Mouse (Mus musculus) erythroblast, embryonic 14.5 days (primary cell): ENCODE measurements around the gene Cort.

Experiments used
- GATA1 ChIP-seq: IDR thresholded peaks from 2 replicates; pipeline ENCODE4 v1.6.1; 2012; ENCODE audit warnings: low read length, inconsistent platforms, mixed read lengths
- TAL1 ChIP-seq: IDR thresholded peaks from 3 replicates; pipeline ENCODE4 v1.6.1; 2012; ENCODE audit warnings: low read length, inconsistent platforms, mixed read lengths

DNA sequence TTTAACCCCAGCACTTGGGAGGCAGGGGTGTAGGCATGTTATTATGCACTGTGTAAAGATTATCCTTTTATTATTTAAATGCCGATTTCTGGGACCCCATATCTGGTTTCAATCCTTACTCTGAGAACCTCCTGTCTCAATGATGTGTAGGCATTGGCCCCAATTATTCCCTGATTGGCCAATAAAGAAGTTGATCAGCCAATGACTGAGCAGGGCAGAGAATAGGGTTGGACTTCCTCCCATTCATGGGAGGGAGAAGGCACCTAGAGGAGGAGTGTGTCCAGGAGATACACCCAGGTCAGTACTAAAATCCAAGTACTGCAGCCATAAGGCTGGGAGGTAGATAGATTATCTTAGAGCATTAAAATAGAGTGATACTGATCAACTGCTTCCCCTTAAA, 36.6 kb upstream of the Cort start:
- TF ChIP-seq GATA1 (no peak), TAL1 (no peak)
